Mouse (Mus musculus) midbrain, postnatal 0 days (tissue): Measurements from ENCODE around the gene Hdac2. TPM values are rescaled to one million over a fixed set of nuclear protein-coding genes. Genes with fewer than 3 reads are reported as not detected.

Experiments used
- ATAC-seq: fragments of 200-750 bp; cut with Nextera tagmentation; 2 replicates; pipeline ENCODE4 v1.8.0; 2017; ENCODE audit warnings: moderate number of reproducible peaks, mild to moderate bottlenecking, moderate TSS enrichment, moderate library complexity; ENCODE audit not compliant: low FRiP score
- DNase-seq: peaks from one replicate; pipeline ENCODE4 v3.0.0-alpha.2; 2015; ENCODE audit warnings: low spot score
- H3K27ac ChIP-seq: fragments of 300-500 bp; sonication (generic); 2 replicates; pipeline ENCODE4 v1.5.1; 2014; ENCODE audit warnings: low read depth, mild to moderate bottlenecking, low read length, mixed read lengths
- H3K27me3 ChIP-seq: fragments of 300-500 bp; sonication (generic); 2 replicates; pipeline ENCODE4 v1.6.1; 2014; ENCODE audit warnings: low read length, control low read depth, mixed read lengths; ENCODE audit not compliant: insufficient read depth
- H3K36me3 ChIP-seq: fragments of 300-500 bp; sonication (generic); 2 replicates; pipeline ENCODE4 v1.6.1; 2014; ENCODE audit warnings: low read length, control low read depth, mixed read lengths; ENCODE audit not compliant: insufficient read depth
- H3K4me1 ChIP-seq: fragments of 300-500 bp; sonication (generic); 2 replicates; pipeline ENCODE4 v1.6.1; 2014; ENCODE audit warnings: mild to moderate bottlenecking, control low read depth, antibody characterized with exemption, low read length, mixed read lengths; ENCODE audit not compliant: insufficient read depth
- H3K4me2 ChIP-seq: fragments of 300-500 bp; sonication (generic); 2 replicates; pipeline ENCODE4 v1.6.1; 2014; ENCODE audit warnings: low read depth, mild to moderate bottlenecking, low read length, mixed read lengths; ENCODE audit not compliant: poor library complexity, severe bottlenecking
- H3K4me3 ChIP-seq: fragments of 300-500 bp; sonication (generic); 2 replicates; pipeline ENCODE4 v1.5.1; 2014; ENCODE audit warnings: low read depth, mild to moderate bottlenecking, low read length, moderate library complexity
- H3K9ac ChIP-seq: fragments of 300-500 bp; sonication (generic); replicated peaks from 2 replicates; pipeline ENCODE4 v1.6.1; 2014; ENCODE audit warnings: mild to moderate bottlenecking, low read length, moderate library complexity, mixed read lengths; ENCODE audit not compliant: poor library complexity, severe bottlenecking
- H3K9me3 ChIP-seq: fragments of 300-500 bp; sonication (generic); 2 replicates; pipeline ENCODE4 v1.6.1; 2016; ENCODE audit warnings: low read length, control low read depth
- CTCF ChIP-seq: IDR thresholded peaks from 2 replicates; pipeline ENCODE4 v1.5.1; 2016; ENCODE audit warnings: antibody characterized with exemption, mild to moderate bottlenecking
- WGBS: fragments of 180-500 bp; shearing (Covaris S2); extraction: QIAGEN DNeasy Blood & Tissue Kit; methylation state at CpG from one replicate; pipeline ENCODE4 v1.1.7; 2014; 5-methylcytosine and 5-hydroxymethylcytosine counted together
- polyA plus RNA-seq: library from polyadenylated mRNA; unstranded; fragments of >200 nt; fragmentation: Nextera tagmentation; extraction: Ambion mirVana; gene quantifications from 2 replicates; pipeline ENCODE4 v1.2.1, GENCODE M21; 2015
- total RNA-seq: library from RNA; depleted of rRNA; stranded (reverse); fragments of >200 nt; gene quantifications from 2 replicates; pipeline ENCODE4 v1.2.3, GENCODE M21; 2014; rRNA removed

Gene Hdac2
- 153 and 177 TPM in 2 replicates for total RNA-seq
- polyA plus RNA-seq, result 201 and 208 TPM in 2 replicates

GRCm38 (mm10) chr10:36974086-36974675 lies at the start of gene Hdac2:
Hdac2 (plus strand) TSS chr10:36974544.
- Histone ChIP-seq H3K9ac (peak within 1 kb of the TSS; percentile 99), H3K4me1 (peaks cover 4% of the 10 kb centered on the region; the same call in 1 of the 2 replicates), H3K36me3 (no peaks in the 10 kb centered on the region), H3K4me3 (peak within 1 kb of the TSS; percentile 98), H3K4me2 (peak within 1 kb of the TSS; percentile 60), H3K27me3 (no peaks in the 10 kb centered on the region), H3K27ac (peak within 1 kb of the TSS; percentile 100), H3K9me3 (no peaks in the 10 kb centered on the region)
- under 1% methylated on average over 56 of the region's 67 CpGs for WGBS
- TF ChIP-seq CTCF, result no peak
- ATAC-seq, result peak; percentile 98
- DNase-seq, result peak; percentile 92

GRCm38 (mm10) chr10:36928212-36928611 lies 46.1 kb upstream of the Hdac2 start:
- Histone ChIP-seq H3K27ac (no peak overlapping the region), H3K9ac (no peak overlapping the region), H3K27me3 (no peaks in the 10 kb centered on the region), H3K36me3 (no peaks in the 10 kb centered on the region), H3K9me3 (no peaks in the 10 kb centered on the region), H3K4me1 (no peaks in the 10 kb centered on the region), H3K4me3 (no peak overlapping the region), H3K4me2 (no peak overlapping the region)
- WGBS, result 71% methylated on average over 3 of the region's 3 CpGs
- ATAC-seq, result no peak
- peak; percentile 33 for DNase-seq
- peak; percentile 58 for TF ChIP-seq CTCF

GRCm38 (mm10) chr10:36935863-36936262 lies 38.5 kb upstream of the Hdac2 start:
- no peak for TF ChIP-seq CTCF
- no peak overlapping the region for H3K4me2 ChIP-seq
- no peak overlapping the region for H3K9ac ChIP-seq
- WGBS, result 86% methylated on average over 5 of the region's 5 CpGs
- ATAC-seq, result no peak
- H3K36me3 ChIP-seq, result no peaks in the 10 kb centered on the region
- no peaks in the 10 kb centered on the region for H3K4me1 ChIP-seq
- H3K27ac ChIP-seq, result no peak overlapping the region
- DNase-seq, result no peak
- H3K4me3 ChIP-seq, result no peak overlapping the region
- H3K27me3 ChIP-seq, result no peaks in the 10 kb centered on the region
- H3K9me3 ChIP-seq, result no peaks in the 10 kb centered on the region

- Histone ChIP-seq H3K27ac (no peak overlapping the region), H3K27me3 (no peaks in the 10 kb centered on the region), H3K4me3 (no peak overlapping the region), H3K36me3 (no peaks in the 10 kb centered on the region), H3K9me3 (no peaks in the 10 kb centered on the region), H3K4me1 (no peaks in the 10 kb centered on the region), H3K4me2 (no peak overlapping the region), H3K9ac (no peak overlapping the region)
- DNase-seq, result no peak
- TF ChIP-seq CTCF, result no peak
- ATAC-seq, result no peak
- WGBS, result 66% methylated on average over 2 of the region's 2 CpGs
Observed at GRCm38 (mm10) chr10:36936271-36936670, 38.1 kb upstream of the Hdac2 start.

GRCm38 (mm10) chr10:36951742-36952141 lies 22.6 kb upstream of the Hdac2 start:
- H3K9ac ChIP-seq, result no peak overlapping the region
- no peaks in the 10 kb centered on the region for H3K9me3 ChIP-seq
- no peaks in the 10 kb centered on the region for H3K4me1 ChIP-seq
- WGBS, result 82% methylated on average over 2 of the region's 2 CpGs
- no peaks in the 10 kb centered on the region for H3K27me3 ChIP-seq
- H3K27ac ChIP-seq, result no peak overlapping the region
- ATAC-seq (no peak), DNase-seq (no peak)
- H3K4me3 ChIP-seq, result no peak overlapping the region
- TF ChIP-seq CTCF, result no peak
- no peak overlapping the region for H3K4me2 ChIP-seq
- no peaks in the 10 kb centered on the region for H3K36me3 ChIP-seq

GRCm38 (mm10) chr10:36952622-36953021 lies 21.7 kb upstream of the Hdac2 start:
- no peaks in the 10 kb centered on the region for H3K9me3 ChIP-seq
- H3K27me3 ChIP-seq, result no peaks in the 10 kb centered on the region
- H3K4me2 ChIP-seq, result no peak overlapping the region
- WGBS, result 85% methylated on average over 2 of the region's 2 CpGs
- H3K27ac ChIP-seq, result no peak overlapping the region
- no peak overlapping the region for H3K4me3 ChIP-seq
- H3K36me3 ChIP-seq, result no peaks in the 10 kb centered on the region
- DNase-seq (no peak), ATAC-seq (no peak)
- no peak overlapping the region for H3K9ac ChIP-seq
- no peak for TF ChIP-seq CTCF
- no peaks in the 10 kb centered on the region for H3K4me1 ChIP-seq
